Mouse (Mus musculus): Measurements from ENCODE around the gene 4930522H14Rik. TPM values are rescaled to one million over a fixed set of nuclear protein-coding genes. Genes with fewer than 3 reads are reported as not detected.

4930522H14Rik gene
- not detected in 2 replicates for polyA plus RNA-seq (2014; fragmentation: Nextera tagmentation; extraction: Ambion mirVana)

- H3K27ac ChIP-seq (ENCODE audit: low read depth): no peak within 1 kb of the TSS
- H3K9me3 ChIP-seq (ENCODE audit: control insufficient read depth, low read length): no peaks in the 10 kb centered on the region
- no peak for DNase-seq (ENCODE audit: low spot score)
- no peak within 1 kb of the TSS for H3K4me3 ChIP-seq (ENCODE audit: low read depth, low read length)
- H3K4me1 ChIP-seq (replicated peaks; ENCODE audit: control insufficient read depth, insufficient read depth, low read length): no peaks in the 10 kb centered on the region
- ATAC-seq (replicated peaks; ENCODE audit: low FRiP score, low TSS enrichment, low read depth): no peak
- 91% methylated on average over 2 of the region's 2 CpGs for WGBS
- H3K27me3 ChIP-seq (replicated peaks; ENCODE audit: control insufficient read depth, insufficient read depth, low read length): no peaks in the 10 kb centered on the region
- H3K4me2 ChIP-seq (ENCODE audit: low read length): no peak within 1 kb of the TSS
- no peaks in the 10 kb centered on the region for H3K36me3 ChIP-seq (ENCODE audit: control insufficient read depth, insufficient read depth, low read length)
- no peak within 1 kb of the TSS for H3K9ac ChIP-seq (ENCODE audit: low read length)
These were observed at the start of gene 4930522H14Rik for GRCm38 (mm10) chr4:109531111-109531510. 4930522H14Rik (minus strand) TSS chr4:109531297.

- WGBS: 82% methylated on average over 3 of the region's 3 CpGs
- no peak overlapping the region for H3K4me3 ChIP-seq (ENCODE audit: low read depth, low read length)
- no peak overlapping the region for H3K27ac ChIP-seq (ENCODE audit: low read depth)
- no peak overlapping the region for H3K9ac ChIP-seq (ENCODE audit: low read length)
- no peaks in the 10 kb centered on the region for H3K27me3 ChIP-seq (replicated peaks; ENCODE audit: control insufficient read depth, insufficient read depth, low read length)
- ATAC-seq (replicated peaks; ENCODE audit: low FRiP score, low TSS enrichment, low read depth): no peak
- H3K4me2 ChIP-seq (ENCODE audit: low read length): no peak overlapping the region
- no peak for DNase-seq (ENCODE audit: low spot score)
- H3K4me1 ChIP-seq (replicated peaks; ENCODE audit: control insufficient read depth, insufficient read depth, low read length): no peaks in the 10 kb centered on the region
- H3K9me3 ChIP-seq (ENCODE audit: control insufficient read depth, low read length): no peaks in the 10 kb centered on the region
- no peaks in the 10 kb centered on the region for H3K36me3 ChIP-seq (ENCODE audit: control insufficient read depth, insufficient read depth, low read length)
These were observed 47.3 kb upstream of the 4930522H14Rik start for GRCm38 (mm10) chr4:109578356-109578755.

- no peaks in the 10 kb centered on the region for H3K9me3 ChIP-seq (ENCODE audit: control insufficient read depth, low read length)
- no peak for DNase-seq (ENCODE audit: low spot score)
- no peaks in the 10 kb centered on the region for H3K4me1 ChIP-seq (replicated peaks; ENCODE audit: control insufficient read depth, insufficient read depth, low read length)
- H3K27me3 ChIP-seq (replicated peaks; ENCODE audit: control insufficient read depth, insufficient read depth, low read length): no peaks in the 10 kb centered on the region
- H3K4me3 ChIP-seq (ENCODE audit: low read depth, low read length): no peak overlapping the region
- WGBS: 71% methylated on average over 5 of the region's 5 CpGs
- H3K36me3 ChIP-seq (ENCODE audit: control insufficient read depth, insufficient read depth, low read length): no peaks in the 10 kb centered on the region
- no peak overlapping the region for H3K27ac ChIP-seq (ENCODE audit: low read depth)
- no peak for ATAC-seq (replicated peaks; ENCODE audit: low FRiP score, low TSS enrichment, low read depth)
- no peak overlapping the region for H3K4me2 ChIP-seq (ENCODE audit: low read length)
- no peak overlapping the region for H3K9ac ChIP-seq (ENCODE audit: low read length)
These were observed 45.8 kb upstream of the 4930522H14Rik start for GRCm38 (mm10) chr4:109576933-109577332.

- no peak for DNase-seq (ENCODE audit: low spot score)
- Histone ChIP-seq H3K4me1 (replicated peaks; ENCODE audit: control insufficient read depth, insufficient read depth, low read length) (no peaks in the 10 kb centered on the region), H3K36me3 (ENCODE audit: control insufficient read depth, insufficient read depth, low read length) (no peaks in the 10 kb centered on the region), H3K4me2 (ENCODE audit: low read length) (no peak overlapping the region), H3K27ac (ENCODE audit: low read depth) (no peak overlapping the region), H3K27me3 (replicated peaks; ENCODE audit: control insufficient read depth, insufficient read depth, low read length) (no peaks in the 10 kb centered on the region), H3K9me3 (ENCODE audit: control insufficient read depth, low read length) (no peaks in the 10 kb centered on the region), H3K4me3 (ENCODE audit: low read depth, low read length) (no peak overlapping the region), H3K9ac (ENCODE audit: low read length) (no peak overlapping the region)
- WGBS: 81% methylated on average over 9 of the region's 9 CpGs
- ATAC-seq (replicated peaks; ENCODE audit: low FRiP score, low TSS enrichment, low read depth): no peak
These were observed 43.7 kb upstream of the 4930522H14Rik start for GRCm38 (mm10) chr4:109574845-109575244.

- Histone ChIP-seq H3K27ac (ENCODE audit: low read depth) (no peak overlapping the region), H3K4me3 (ENCODE audit: low read depth, low read length) (no peak overlapping the region), H3K27me3 (replicated peaks; ENCODE audit: control insufficient read depth, insufficient read depth, low read length) (no peaks in the 10 kb centered on the region), H3K36me3 (ENCODE audit: control insufficient read depth, insufficient read depth, low read length) (no peaks in the 10 kb centered on the region), H3K4me1 (replicated peaks; ENCODE audit: control insufficient read depth, insufficient read depth, low read length) (no peaks in the 10 kb centered on the region), H3K4me2 (ENCODE audit: low read length) (no peak overlapping the region), H3K9ac (ENCODE audit: low read length) (no peak overlapping the region), H3K9me3 (ENCODE audit: control insufficient read depth, low read length) (no peaks in the 10 kb centered on the region)
- 41% methylated on average over 8 of the region's 8 CpGs for WGBS
- ATAC-seq (replicated peaks; ENCODE audit: low FRiP score, low TSS enrichment, low read depth): no peak
- DNase-seq (ENCODE audit: low spot score): no peak
These were observed 43.2 kb upstream of the 4930522H14Rik start for GRCm38 (mm10) chr4:109574331-109574730.

GRCm38 (mm10) chr4:109572632-109573031 lies 41.5 kb upstream of the 4930522H14Rik start:
- no peak overlapping the region for H3K9ac ChIP-seq (ENCODE audit: low read length)
- ATAC-seq (replicated peaks; ENCODE audit: low FRiP score, low TSS enrichment, low read depth): no peak
- H3K9me3 ChIP-seq (ENCODE audit: control insufficient read depth, low read length): no peaks in the 10 kb centered on the region
- H3K4me3 ChIP-seq (ENCODE audit: low read depth, low read length): no peak overlapping the region
- no peak for DNase-seq (ENCODE audit: low spot score)
- H3K27ac ChIP-seq (ENCODE audit: low read depth): no peak overlapping the region
- WGBS: 71% methylated on average over 1 of the region's 1 CpGs
- H3K27me3 ChIP-seq (replicated peaks; ENCODE audit: control insufficient read depth, insufficient read depth, low read length): no peaks in the 10 kb centered on the region
- no peaks in the 10 kb centered on the region for H3K4me1 ChIP-seq (replicated peaks; ENCODE audit: control insufficient read depth, insufficient read depth, low read length)
- H3K4me2 ChIP-seq (ENCODE audit: low read length): no peak overlapping the region
- no peaks in the 10 kb centered on the region for H3K36me3 ChIP-seq (ENCODE audit: control insufficient read depth, insufficient read depth, low read length)

- Histone ChIP-seq H3K27me3 (replicated peaks; ENCODE audit: control insufficient read depth, insufficient read depth, low read length) (no peaks in the 10 kb centered on the region), H3K4me1 (replicated peaks; ENCODE audit: control insufficient read depth, insufficient read depth, low read length) (no peaks in the 10 kb centered on the region), H3K27ac (ENCODE audit: low read depth) (no peak overlapping the region), H3K4me2 (ENCODE audit: low read length) (no peak overlapping the region), H3K36me3 (ENCODE audit: control insufficient read depth, insufficient read depth, low read length) (no peaks in the 10 kb centered on the region), H3K9me3 (ENCODE audit: control insufficient read depth, low read length) (no peaks in the 10 kb centered on the region), H3K4me3 (ENCODE audit: low read depth, low read length) (no peak overlapping the region), H3K9ac (ENCODE audit: low read length) (no peak overlapping the region)
- DNase-seq (ENCODE audit: low spot score) (no peak), ATAC-seq (replicated peaks; ENCODE audit: low FRiP score, low TSS enrichment, low read depth) (no peak)
- 85% methylated on average over 9 of the region's 9 CpGs for WGBS
These were observed 38.3 kb upstream of the 4930522H14Rik start for GRCm38 (mm10) chr4:109569421-109569820.

- Histone ChIP-seq H3K4me2 (ENCODE audit: low read length) (no peak overlapping the region), H3K9ac (ENCODE audit: low read length) (no peak overlapping the region), H3K4me1 (replicated peaks; ENCODE audit: control insufficient read depth, insufficient read depth, low read length) (no peaks in the 10 kb centered on the region), H3K27me3 (replicated peaks; ENCODE audit: control insufficient read depth, insufficient read depth, low read length) (no peaks in the 10 kb centered on the region), H3K9me3 (ENCODE audit: control insufficient read depth, low read length) (no peaks in the 10 kb centered on the region), H3K4me3 (ENCODE audit: low read depth, low read length) (no peak overlapping the region), H3K27ac (ENCODE audit: low read depth) (no peak overlapping the region), H3K36me3 (ENCODE audit: control insufficient read depth, insufficient read depth, low read length) (no peaks in the 10 kb centered on the region)
- WGBS: 84% methylated on average over 10 of the region's 10 CpGs
- DNase-seq (ENCODE audit: low spot score) (no peak), ATAC-seq (replicated peaks; ENCODE audit: low FRiP score, low TSS enrichment, low read depth) (no peak)
These were observed 37.9 kb upstream of the 4930522H14Rik start for GRCm38 (mm10) chr4:109568959-109569358.

GRCm38 (mm10) chr4:109564711-109565110 lies 33.6 kb upstream of the 4930522H14Rik start:
- 90% methylated on average over 6 of the region's 6 CpGs for WGBS
- no peak overlapping the region for H3K4me2 ChIP-seq (ENCODE audit: low read length)
- no peak overlapping the region for H3K27ac ChIP-seq (ENCODE audit: low read depth)
- H3K36me3 ChIP-seq (ENCODE audit: control insufficient read depth, insufficient read depth, low read length): no peaks in the 10 kb centered on the region
- DNase-seq (ENCODE audit: low spot score) (no peak), ATAC-seq (replicated peaks; ENCODE audit: low FRiP score, low TSS enrichment, low read depth) (no peak)
- H3K9ac ChIP-seq (ENCODE audit: low read length): no peak overlapping the region
- no peaks in the 10 kb centered on the region for H3K4me1 ChIP-seq (replicated peaks; ENCODE audit: control insufficient read depth, insufficient read depth, low read length)
- H3K27me3 ChIP-seq (replicated peaks; ENCODE audit: control insufficient read depth, insufficient read depth, low read length): no peaks in the 10 kb centered on the region
- no peaks in the 10 kb centered on the region for H3K9me3 ChIP-seq (ENCODE audit: control insufficient read depth, low read length)
- no peak overlapping the region for H3K4me3 ChIP-seq (ENCODE audit: low read depth, low read length)

Measured in intestine, embryonic 14.5 days (tissue).